Mouse (Mus musculus) hindbrain, embryonic 16.5 days (tissue): Measurements from ENCODE around the gene Gm21992. TPM values are rescaled to one million over a fixed set of nuclear protein-coding genes. Genes with fewer than 3 reads are reported as not detected.

Experiments
- ATAC-seq: fragments of 200-750 bp; cut with Nextera tagmentation; 2 replicates; pipeline ENCODE4 v1.8.0; 2017; ENCODE audit warnings: moderate TSS enrichment, moderate library complexity
- H3K27ac ChIP-seq: fragments of 300-500 bp; sonication (generic); 2 replicates; pipeline ENCODE4 v1.5.1; 2014; ENCODE audit warnings: low read depth, mild to moderate bottlenecking, control low read depth, low read length, moderate library complexity
- H3K27me3 ChIP-seq: fragments of 300-500 bp; sonication (generic); replicated peaks from 2 replicates; pipeline ENCODE4 v1.6.1; 2014; ENCODE audit warnings: low read length; ENCODE audit not compliant: control insufficient read depth, insufficient read depth
- H3K36me3 ChIP-seq: fragments of 300-500 bp; sonication (generic); 2 replicates; pipeline ENCODE4 v1.6.1; 2014; ENCODE audit warnings: mild to moderate bottlenecking, low read length, moderate library complexity, mixed read lengths; ENCODE audit not compliant: control insufficient read depth, insufficient read depth
- H3K4me1 ChIP-seq: fragments of 300-500 bp; sonication (generic); 2 replicates; pipeline ENCODE4 v1.6.1; 2014; ENCODE audit warnings: low read depth, low read length; ENCODE audit not compliant: control insufficient read depth, insufficient read depth
- H3K4me2 ChIP-seq: fragments of 300-500 bp; sonication (generic); 2 replicates; pipeline ENCODE4 v1.6.1; 2014; ENCODE audit warnings: mild to moderate bottlenecking, low read length, control low read depth, moderate library complexity
- H3K4me3 ChIP-seq: fragments of 300-500 bp; sonication (generic); 2 replicates; pipeline ENCODE4 v1.5.1; 2014; ENCODE audit warnings: mild to moderate bottlenecking, low read length, control low read depth, moderate library complexity
- H3K9ac ChIP-seq: fragments of 300-500 bp; sonication (generic); 2 replicates; pipeline ENCODE4 v1.6.1; 2014; ENCODE audit warnings: low read depth, mild to moderate bottlenecking, control low read depth, low read length, moderate library complexity
- H3K9me3 ChIP-seq: fragments of 300-500 bp; sonication (generic); 2 replicates; pipeline ENCODE4 v1.6.1; 2014; ENCODE audit warnings: mild to moderate bottlenecking, low read length, moderate library complexity; ENCODE audit not compliant: control insufficient read depth
- WGBS: fragments of 180-500 bp; shearing (Covaris S2); extraction: QIAGEN DNeasy Blood & Tissue Kit; methylation state at CpG from one replicate; pipeline ENCODE4 v1.1.7; 2014; 5-methylcytosine and 5-hydroxymethylcytosine counted together
- polyA plus RNA-seq: library from polyadenylated mRNA; unstranded; fragments of >200 nt; fragmentation: Nextera tagmentation; extraction: Ambion mirVana; gene quantifications from 2 replicates; pipeline ENCODE4 v1.2.1, GENCODE M21; 2015

Gene Gm21992
- polyA plus RNA-seq, 1 experiment from 2014 or later, result 21.3 TPM

DNA sequence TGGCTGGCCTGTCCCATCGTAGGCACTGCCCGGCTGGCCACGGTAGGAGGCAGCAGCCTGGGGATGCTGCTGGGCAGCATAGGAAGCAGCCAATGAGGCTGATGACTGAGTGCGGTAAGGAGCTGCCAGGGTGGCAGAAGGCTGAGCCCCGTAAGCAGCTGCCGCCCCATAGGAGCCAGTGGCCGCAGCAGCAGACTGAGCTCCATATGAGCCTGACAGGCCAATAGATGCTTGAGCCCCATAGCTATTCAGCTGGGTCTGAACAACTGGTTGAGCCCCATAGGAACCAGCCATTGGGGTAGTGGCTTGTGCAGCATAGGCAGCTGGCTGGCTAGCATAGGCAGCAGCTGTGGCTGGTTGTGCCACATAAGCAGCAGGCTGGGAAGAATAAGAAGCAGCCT lies 8.7 kb downstream of the Gm21992 start:
- Histone ChIP-seq H3K4me2 (no peak overlapping the region), H3K27me3 (no peaks in the 10 kb centered on the region), H3K9ac (no peak overlapping the region), H3K27ac (no peak overlapping the region), H3K4me1 (no peaks in the 10 kb centered on the region; the same call in 1 of the 2 replicates), H3K4me3 (no peak overlapping the region), H3K9me3 (no peaks in the 10 kb centered on the region), H3K36me3 (peaks cover 31% of the 10 kb centered on the region)
- peak; percentile 59 for ATAC-seq
- 79% methylated on average over 7 of the region's 7 CpGs for WGBS

DNA sequence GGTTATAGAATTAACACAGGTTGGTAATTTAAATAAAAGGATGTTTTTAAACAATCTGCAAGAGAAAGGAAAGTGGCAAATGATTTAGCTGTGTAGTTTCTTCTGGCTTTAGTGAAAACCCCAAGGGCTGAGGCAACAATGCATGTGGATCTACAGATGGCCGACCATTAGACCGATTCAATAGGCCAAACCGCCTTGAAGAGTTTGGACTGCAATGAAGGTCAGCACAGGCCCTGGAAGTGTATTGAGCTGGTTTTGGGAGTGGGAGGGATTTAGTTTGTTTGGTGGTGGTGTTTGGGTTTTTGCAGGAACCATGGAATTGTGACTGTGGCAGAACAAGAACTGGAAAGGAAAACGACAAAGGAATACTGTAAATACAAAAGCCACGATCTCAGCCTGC lies 12.3 kb downstream of the Gm21992 start:
- H3K27me3 ChIP-seq, result no peaks in the 10 kb centered on the region
- H3K36me3 ChIP-seq, result peaks cover 31% of the 10 kb centered on the region
- H3K9ac ChIP-seq, result no peak overlapping the region
- 91% methylated on average over 5 of the region's 5 CpGs for WGBS
- no peaks in the 10 kb centered on the region for H3K9me3 ChIP-seq
- H3K4me1 ChIP-seq, result peaks cover 3% of the 10 kb centered on the region; the same call in 1 of the 2 replicates
- H3K4me2 ChIP-seq, result no peak overlapping the region
- ATAC-seq, result no peak
- H3K27ac ChIP-seq, result no peak overlapping the region
- H3K4me3 ChIP-seq, result no peak overlapping the region

DNA sequence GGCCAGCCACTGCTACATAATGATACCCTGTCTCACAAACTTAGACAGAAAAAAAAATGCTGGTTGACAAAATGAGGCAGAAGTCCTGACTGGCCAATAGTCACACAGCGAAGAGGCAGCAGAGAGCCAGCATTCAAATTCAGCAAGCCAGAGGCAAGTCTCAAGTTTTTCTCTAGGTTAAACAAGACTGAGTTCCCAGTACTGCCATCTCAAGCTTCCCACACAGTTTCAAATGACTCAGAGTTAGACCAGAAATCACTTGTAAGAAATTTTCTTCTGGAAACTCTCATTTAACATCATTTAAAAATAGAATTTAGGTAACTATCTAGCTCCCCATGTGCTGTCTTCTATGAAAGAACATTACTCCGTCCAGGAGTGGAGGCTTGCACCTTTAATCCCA lies 13.6 kb downstream of the Gm21992 start:
- Histone ChIP-seq H3K36me3 (peaks cover 24% of the 10 kb centered on the region), H3K9me3 (no peaks in the 10 kb centered on the region), H3K27ac (no peak overlapping the region), H3K4me3 (no peak overlapping the region), H3K4me2 (no peak overlapping the region), H3K9ac (no peak overlapping the region), H3K27me3 (no peaks in the 10 kb centered on the region), H3K4me1 (peaks cover 5% of the 10 kb centered on the region)
- 92% methylated on average over 2 of the region's 2 CpGs for WGBS
- ATAC-seq, result no peak

DNA sequence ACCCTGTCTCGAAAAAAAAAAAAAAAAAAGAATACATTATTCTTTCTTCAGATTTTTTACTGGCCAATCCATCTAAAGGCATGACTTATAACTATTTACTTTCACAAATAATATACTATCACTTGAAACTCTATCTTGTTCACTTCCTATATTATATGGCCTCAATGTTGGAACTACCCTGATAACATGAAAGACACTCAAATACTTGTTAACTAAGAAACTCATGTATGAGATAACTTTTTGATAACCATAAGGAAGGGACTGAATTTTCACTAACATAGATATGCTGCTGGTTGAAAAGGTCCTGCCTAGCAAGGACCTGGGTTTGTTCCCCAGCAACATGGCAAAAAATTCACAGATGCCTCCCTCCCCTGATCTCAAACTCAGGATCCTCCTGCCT lies 15.5 kb downstream of the Gm21992 start:
- H3K9me3 ChIP-seq, result no peaks in the 10 kb centered on the region
- no peak overlapping the region for H3K4me2 ChIP-seq
- H3K27me3 ChIP-seq, result no peaks in the 10 kb centered on the region
- H3K4me1 ChIP-seq, result peaks cover 19% of the 10 kb centered on the region
- peaks cover 20% of the 10 kb centered on the region for H3K36me3 ChIP-seq
- WGBS, result 87% methylated on average over 1 of the region's 1 CpGs
- no peak overlapping the region for H3K9ac ChIP-seq
- H3K4me3 ChIP-seq, result no peak overlapping the region
- no peak for ATAC-seq
- no peak overlapping the region for H3K27ac ChIP-seq

DNA sequence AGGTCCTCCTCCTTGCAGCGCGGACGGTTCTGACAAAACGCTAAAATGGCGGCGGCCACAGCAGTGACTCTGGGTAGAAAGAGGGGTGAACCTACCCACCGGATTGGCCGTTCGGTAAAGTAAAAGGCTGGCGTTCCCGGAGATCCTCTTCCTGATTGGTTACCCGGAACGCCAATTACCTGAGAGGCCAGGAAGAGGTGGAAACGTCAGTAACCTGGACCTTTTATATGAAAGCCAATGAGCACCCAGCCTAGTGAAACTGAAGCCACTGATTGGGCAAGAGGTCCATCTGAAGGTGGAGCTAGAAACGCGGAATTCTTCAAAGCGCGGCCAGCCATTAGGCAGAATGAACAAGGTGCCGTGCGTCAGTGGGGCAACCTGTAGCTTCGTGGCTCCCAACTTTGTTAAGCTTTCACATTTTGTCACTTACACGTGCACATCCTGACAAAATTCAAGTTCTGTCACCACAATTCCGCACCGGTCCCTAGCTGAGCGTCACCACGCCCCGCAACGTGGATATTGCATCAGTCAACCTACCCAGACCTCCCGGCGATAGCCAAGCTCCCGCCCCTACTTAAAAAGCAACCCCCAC lies 17.5 kb downstream of the Gm21992 start, which contains the start of gene Rbm4:
Gene Rbm4 (minus strand): TSS at position 71 of the 592 bp plus-strand sequence.
- no peaks in the 10 kb centered on the region for H3K9me3 ChIP-seq
- WGBS, result under 1% methylated on average over 31 of the region's 31 CpGs
- H3K27ac ChIP-seq, result peak within 1 kb of the TSS; percentile 63
- peak within 1 kb of the TSS; percentile 68 for H3K9ac ChIP-seq
- H3K4me3 ChIP-seq, result peak within 1 kb of the TSS; percentile 53
- peak within 1 kb of the TSS; percentile 85 for H3K4me2 ChIP-seq
- peaks cover 9% of the 10 kb centered on the region for H3K36me3 ChIP-seq
- ATAC-seq, result peak; percentile 99
- H3K4me1 ChIP-seq, result peaks cover 36% of the 10 kb centered on the region
- H3K27me3 ChIP-seq, result no peaks in the 10 kb centered on the region

DNA sequence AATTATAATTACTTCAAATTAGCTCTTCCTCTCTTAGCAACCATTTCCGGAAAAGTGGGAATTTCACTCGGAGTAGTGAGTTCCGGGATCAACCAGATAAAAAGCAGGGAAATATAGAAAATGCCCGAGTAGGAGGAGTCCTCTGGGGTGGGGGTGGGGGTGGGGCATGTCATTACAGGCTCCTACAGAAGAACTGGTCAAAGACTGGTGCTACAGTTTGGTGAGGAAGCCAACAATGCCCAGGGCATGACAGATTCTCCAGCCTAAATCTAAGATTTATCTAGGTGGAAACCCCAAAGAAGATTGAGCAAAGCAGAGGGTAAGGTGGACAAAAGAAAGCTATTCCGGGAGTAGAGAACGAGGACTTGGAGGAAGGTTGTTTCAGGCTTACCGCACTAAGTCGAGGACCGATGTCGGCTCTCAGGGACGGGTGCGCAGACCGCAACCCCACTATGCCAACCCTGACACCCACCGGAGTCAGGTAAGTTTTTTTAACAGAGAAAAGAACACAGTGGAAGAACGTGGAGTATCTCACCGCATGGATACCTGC lies 18.1 kb downstream of the Gm21992 start:
- Histone ChIP-seq H3K27ac (peak overlapping the region; percentile 63), H3K9me3 (no peaks in the 10 kb centered on the region), H3K4me3 (peak overlapping the region; percentile 53), H3K4me1 (peaks cover 40% of the 10 kb centered on the region), H3K36me3 (peaks cover 7% of the 10 kb centered on the region), H3K9ac (peak overlapping the region; percentile 68), H3K4me2 (peak overlapping the region; percentile 85), H3K27me3 (no peaks in the 10 kb centered on the region)
- 2% methylated on average over 16 of the region's 16 CpGs for WGBS
- ATAC-seq, result peak; percentile 18; the same call in 1 of the 2 replicates

DNA sequence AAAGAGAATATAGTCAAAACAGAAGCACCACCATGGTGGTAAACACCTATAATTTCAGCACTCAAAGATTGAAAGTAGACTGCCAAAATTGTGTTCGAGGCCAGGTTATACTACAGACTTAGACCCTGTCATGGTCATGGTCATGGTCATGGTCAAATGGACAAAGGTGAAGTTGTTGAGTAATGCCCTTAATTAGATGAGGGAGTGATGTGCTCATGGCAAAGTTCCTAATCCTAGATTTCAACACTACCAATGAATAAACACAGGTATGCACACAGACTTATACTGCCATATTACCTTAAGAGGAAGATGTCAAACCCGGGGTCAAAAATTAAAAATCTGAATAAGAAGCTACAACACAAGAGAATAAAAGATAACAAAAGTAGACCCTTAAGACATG lies 25.1 kb downstream of the Gm21992 start:
- H3K27me3 ChIP-seq, result no peaks in the 10 kb centered on the region
- H3K9ac ChIP-seq, result no peak overlapping the region
- peaks cover 33% of the 10 kb centered on the region for H3K36me3 ChIP-seq
- H3K4me1 ChIP-seq, result peaks cover 39% of the 10 kb centered on the region
- no peak overlapping the region for H3K4me2 ChIP-seq
- ATAC-seq, result no peak
- no peak overlapping the region for H3K4me3 ChIP-seq
- 97% methylated on average over 2 of the region's 2 CpGs for WGBS
- no peaks in the 10 kb centered on the region for H3K9me3 ChIP-seq
- no peak overlapping the region for H3K27ac ChIP-seq

DNA sequence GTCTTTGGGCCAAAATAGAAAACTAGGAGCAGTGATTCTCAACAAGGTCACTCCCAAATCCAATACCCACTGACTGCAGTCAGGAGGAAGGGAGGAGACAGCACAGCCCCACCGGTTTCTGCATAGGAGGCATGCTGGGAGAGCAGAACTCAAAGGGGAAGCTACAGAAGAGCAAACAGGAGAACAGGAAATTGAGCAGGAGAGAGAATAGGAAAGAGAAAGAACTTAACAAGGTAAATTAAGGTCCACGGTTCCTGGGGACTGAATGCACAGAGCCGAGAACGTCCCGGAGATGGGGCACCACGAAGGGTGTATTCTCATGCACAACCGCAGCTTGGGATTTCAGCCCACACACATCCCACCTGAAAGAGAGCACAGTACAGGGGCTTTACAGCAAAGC lies 26.2 kb downstream of the Gm21992 start:
- no peak for ATAC-seq
- Histone ChIP-seq H3K9me3 (no peaks in the 10 kb centered on the region), H3K27ac (no peak overlapping the region), H3K4me1 (peaks cover 28% of the 10 kb centered on the region), H3K36me3 (peaks cover 33% of the 10 kb centered on the region), H3K9ac (no peak overlapping the region), H3K4me3 (no peak overlapping the region), H3K4me2 (no peak overlapping the region), H3K27me3 (no peaks in the 10 kb centered on the region)
- WGBS, result 91% methylated on average over 7 of the region's 7 CpGs

DNA sequence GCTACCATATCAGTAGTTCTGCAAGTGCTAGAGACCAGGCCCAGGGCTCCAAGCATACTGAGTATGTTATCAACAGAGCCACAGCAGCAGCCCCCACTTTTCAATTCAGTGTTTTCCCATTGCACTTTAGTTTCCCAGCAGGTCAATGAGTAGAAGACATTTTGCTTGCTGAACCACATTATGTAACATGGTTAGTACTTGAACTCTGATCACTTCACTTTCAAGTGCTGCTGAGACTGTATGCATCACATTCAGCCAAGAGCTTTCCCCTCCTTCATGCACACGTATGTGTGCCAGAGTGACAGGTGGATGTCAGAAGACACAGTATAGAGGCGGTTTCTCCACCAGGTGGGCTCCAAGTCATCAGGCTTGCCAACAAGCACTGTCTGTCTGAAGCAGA lies 28.5 kb downstream of the Gm21992 start:
- no peaks in the 10 kb centered on the region for H3K27me3 ChIP-seq
- no peak overlapping the region for H3K9ac ChIP-seq
- WGBS, result 84% methylated on average over 2 of the region's 2 CpGs
- H3K4me2 ChIP-seq, result no peak overlapping the region
- no peaks in the 10 kb centered on the region for H3K9me3 ChIP-seq
- H3K4me3 ChIP-seq, result no peak overlapping the region
- peaks cover 29% of the 10 kb centered on the region for H3K36me3 ChIP-seq
- ATAC-seq, result no peak
- no peak overlapping the region for H3K27ac ChIP-seq
- H3K4me1 ChIP-seq, result peaks cover 13% of the 10 kb centered on the region
